Mouse (Mus musculus): ENCODE measurements around the gene Utp18.

GRCm38 (mm10) chr11:93911603-93912002, 26.0 kb upstream of the Utp18 start:
- TF ChIP-seq CTCF (IDR thresholded peaks at IDR 0.05) = no peak
- TF ChIP-seq POLR2A (IDR thresholded peaks at IDR 0.05; ENCODE audit: insufficient read depth, low read depth, low read length) = no peak

Measured in heart, adult 2 months (tissue).